Mouse (Mus musculus): ENCODE results near the gene Gprc5c. TPM values are rescaled to one million over a fixed set of nuclear protein-coding genes. Genes with fewer than 3 reads are reported as not detected.
"Not testable (repeated sequence)": the region's sequence is repeated elsewhere in the genome, so short reads cannot be mapped to it uniquely, and the experiment has no call there.

Gprc5c gene
- polyA plus RNA-seq, 1 experiment from 2014 or later = 8.5 TPM

GRCm38 (mm10) chr11:114896085-114896484, 45.1 kb downstream of the Gprc5c start:
- H3K27ac ChIP-seq (replicated peaks) = no peak overlapping the region

GRCm38 (mm10) chr11:114898026-114898425, 47.1 kb downstream of the Gprc5c start:
- no peak for ATAC-seq (ENCODE audit: low FRiP score, low read depth)
- 64% methylated on average over 1 of the region's 1 CpGs for WGBS
- H3K36me3 ChIP-seq = no peaks in the 10 kb centered on the region
- H3K4me2 ChIP-seq = no peak overlapping the region
- H3K27me3 ChIP-seq = no peaks in the 10 kb centered on the region
- no peak overlapping the region for H3K27ac ChIP-seq (replicated peaks)
- H3K4me3 ChIP-seq = no peak overlapping the region
- H3K9me3 ChIP-seq = no peaks in the 10 kb centered on the region
- H3K9ac ChIP-seq = no peak overlapping the region
- H3K4me1 ChIP-seq (replicated peaks) = no peaks in the 10 kb centered on the region

More at GRCm38 (mm10) chr11:114896085-114896484, 45.1 kb downstream of the Gprc5c start:
- no peak for ATAC-seq (ENCODE audit: low FRiP score, low read depth)
- Histone ChIP-seq H3K36me3 (no peaks in the 10 kb centered on the region), H3K9me3 (no peaks in the 10 kb centered on the region), H3K4me3 (no peak overlapping the region), H3K4me1 (replicated peaks) (no peaks in the 10 kb centered on the region), H3K9ac (no peak overlapping the region), H3K4me2 (no peak overlapping the region), H3K27me3 (no peaks in the 10 kb centered on the region)
- 81% methylated on average over 3 of the region's 3 CpGs for WGBS

GRCm38 (mm10) chr11:114903224-114903623, 52.3 kb downstream of the Gprc5c start:
- no peaks in the 10 kb centered on the region for H3K27me3 ChIP-seq
- WGBS = 95% methylated on average over 4 of the region's 4 CpGs
- no peak overlapping the region for H3K4me2 ChIP-seq
- H3K27ac ChIP-seq (replicated peaks) = no peak overlapping the region
- no peaks in the 10 kb centered on the region for H3K36me3 ChIP-seq
- no peaks in the 10 kb centered on the region for H3K4me1 ChIP-seq (replicated peaks)
- no peak for ATAC-seq (ENCODE audit: low FRiP score, low read depth)
- no peaks in the 10 kb centered on the region for H3K9me3 ChIP-seq
- no peak overlapping the region for H3K9ac ChIP-seq
- no peak overlapping the region for H3K4me3 ChIP-seq

GRCm38 (mm10) chr11:114907567-114907966, 56.6 kb downstream of the Gprc5c start:
- H3K4me2 ChIP-seq = no peak overlapping the region
- no peaks in the 10 kb centered on the region for H3K27me3 ChIP-seq
- no peak for ATAC-seq (ENCODE audit: low FRiP score, low read depth)
- no peaks in the 10 kb centered on the region for H3K9me3 ChIP-seq
- no peaks in the 10 kb centered on the region for H3K36me3 ChIP-seq
- no peak overlapping the region for H3K4me3 ChIP-seq
- no peak overlapping the region for H3K27ac ChIP-seq (replicated peaks)
- WGBS = 92% methylated on average over 4 of the region's 4 CpGs
- no peaks in the 10 kb centered on the region for H3K4me1 ChIP-seq (replicated peaks)
- H3K9ac ChIP-seq = no peak overlapping the region

- no peaks in the 10 kb centered on the region for H3K9me3 ChIP-seq
- no peak overlapping the region for H3K4me2 ChIP-seq
- no peaks in the 10 kb centered on the region for H3K27me3 ChIP-seq
- 55% methylated on average over 4 of the region's 4 CpGs for WGBS
- no peak overlapping the region for H3K27ac ChIP-seq (replicated peaks)
- no peak for ATAC-seq (ENCODE audit: low FRiP score, low read depth)
- no peak overlapping the region for H3K9ac ChIP-seq
- H3K36me3 ChIP-seq = no peaks in the 10 kb centered on the region
- no peak overlapping the region for H3K4me3 ChIP-seq
- H3K4me1 ChIP-seq (replicated peaks) = no peaks in the 10 kb centered on the region
These were observed 57.1 kb downstream of the Gprc5c start for GRCm38 (mm10) chr11:114908086-114908485.

GRCm38 (mm10) chr11:114909538-114909937, 58.6 kb downstream of the Gprc5c start:
- ATAC-seq (ENCODE audit: low FRiP score, low read depth); H3K36me3 ChIP-seq; H3K27ac ChIP-seq (replicated peaks); H3K4me2 ChIP-seq; H3K9me3 ChIP-seq; H3K27me3 ChIP-seq; H3K9ac ChIP-seq; H3K4me3 ChIP-seq; H3K4me1 ChIP-seq (replicated peaks): not testable (repeated sequence)
- 52% methylated on average over 3 of the region's 3 CpGs for WGBS

GRCm38 (mm10) chr11:114912847-114913246, 61.9 kb downstream of the Gprc5c start:
- H3K9me3 ChIP-seq = no peaks in the 10 kb centered on the region
- ATAC-seq (ENCODE audit: low FRiP score, low read depth) = no peak

GRCm38 (mm10) chr11:114914978-114915377, 64.0 kb downstream of the Gprc5c start:
- Histone ChIP-seq H3K27ac (replicated peaks) (no peak overlapping the region), H3K36me3 (no peaks in the 10 kb centered on the region), H3K4me3 (no peak overlapping the region), H3K27me3 (peaks cover 3% of the 10 kb centered on the region; the same call in 1 of the 2 replicates), H3K4me1 (replicated peaks) (no peaks in the 10 kb centered on the region), H3K9ac (no peak overlapping the region), H3K9me3 (no peaks in the 10 kb centered on the region), H3K4me2 (no peak overlapping the region)
- WGBS = 68% methylated on average over 7 of the region's 7 CpGs
- no peak for ATAC-seq (ENCODE audit: low FRiP score, low read depth)

More at GRCm38 (mm10) chr11:114912847-114913246, 61.9 kb downstream of the Gprc5c start:
- Histone ChIP-seq H3K36me3 (no peaks in the 10 kb centered on the region), H3K27me3 (peaks cover 3% of the 10 kb centered on the region; the same call in 1 of the 2 replicates), H3K4me3 (no peak overlapping the region), H3K4me1 (replicated peaks) (no peaks in the 10 kb centered on the region), H3K4me2 (no peak overlapping the region), H3K27ac (replicated peaks) (no peak overlapping the region), H3K9ac (no peak overlapping the region)
- 16% methylated on average over 9 of the region's 9 CpGs for WGBS

GRCm38 (mm10) chr11:114917120-114917519, 66.2 kb downstream of the Gprc5c start:
- Histone ChIP-seq H3K9ac (no peak overlapping the region), H3K4me3 (no peak overlapping the region), H3K36me3 (no peaks in the 10 kb centered on the region), H3K27ac (replicated peaks) (no peak overlapping the region), H3K4me2 (no peak overlapping the region), H3K4me1 (replicated peaks) (no peaks in the 10 kb centered on the region), H3K27me3 (peaks cover 3% of the 10 kb centered on the region; the same call in 1 of the 2 replicates), H3K9me3 (no peaks in the 10 kb centered on the region)
- 88% methylated on average over 6 of the region's 6 CpGs for WGBS
- no peak for ATAC-seq (ENCODE audit: low FRiP score, low read depth)

Other genes starting within 250 kb of the Gprc5c start
- 747 and 837 TPM in 2 replicates for gene Rpl38, start 182.6 kb upstream of the Gprc5c start, polyA plus RNA-seq (2015; fragmentation: Nextera tagmentation; extraction: Ambion mirVana)
- gene Ttyh2, start 175.7 kb upstream of the Gprc5c start, polyA plus RNA-seq (2015; fragmentation: Nextera tagmentation; extraction: Ambion mirVana) = 31.6 and 35.1 TPM in 2 replicates
- 2.5 and 3.1 TPM in 2 replicates for gene Dnaic2, start 123.7 kb upstream of the Gprc5c start, polyA plus RNA-seq (2015; fragmentation: Nextera tagmentation; extraction: Ambion mirVana)
- gene Kif19a, start 85.8 kb upstream of the Gprc5c start, polyA plus RNA-seq (2015; fragmentation: Nextera tagmentation; extraction: Ambion mirVana) = 0.51 and 0.93 TPM in 2 replicates
- gene Btbd17, start 55.2 kb upstream of the Gprc5c start, polyA plus RNA-seq (2015; fragmentation: Nextera tagmentation; extraction: Ambion mirVana) = 26.0 and 26.4 TPM in 2 replicates
- gene Gpr142, start 52.2 kb upstream of the Gprc5c start, polyA plus RNA-seq (2015; fragmentation: Nextera tagmentation; extraction: Ambion mirVana) = not detected in 2 replicates
- gene Cd300a, start 38.9 kb downstream of the Gprc5c start, polyA plus RNA-seq (2015; fragmentation: Nextera tagmentation; extraction: Ambion mirVana) = 1.4 and 1.7 TPM in 2 replicates
- 0.19 and 0.20 TPM in 2 replicates for gene Cd300lb, start 83.2 kb downstream of the Gprc5c start, polyA plus RNA-seq (2015; fragmentation: Nextera tagmentation; extraction: Ambion mirVana)
- not detected in 2 replicates for gene Cd300c, start 118.0 kb downstream of the Gprc5c start, polyA plus RNA-seq (2015; fragmentation: Nextera tagmentation; extraction: Ambion mirVana)
- gene Cd300ld, start 138.8 kb downstream of the Gprc5c start, polyA plus RNA-seq (2015; fragmentation: Nextera tagmentation; extraction: Ambion mirVana) = 0.20 TPM in 1 of 2 replicates, not detected in the other
- gene Cd300c2, start 150.7 kb downstream of the Gprc5c start, polyA plus RNA-seq (2015; fragmentation: Nextera tagmentation; extraction: Ambion mirVana) = 1.1 and 2.3 TPM in 2 replicates
- not detected in 2 replicates for gene Cd300ld2, start 165.0 kb downstream of the Gprc5c start, polyA plus RNA-seq (2015; fragmentation: Nextera tagmentation; extraction: Ambion mirVana)
- not detected in 2 replicates for gene Cd300ld4, start 175.9 kb downstream of the Gprc5c start, polyA plus RNA-seq (2015; fragmentation: Nextera tagmentation; extraction: Ambion mirVana)
- not detected in 2 replicates for gene Cd300ld5, start 186.6 kb downstream of the Gprc5c start, polyA plus RNA-seq (2015; fragmentation: Nextera tagmentation; extraction: Ambion mirVana)
- gene Cd300ld3, start 197.3 kb downstream of the Gprc5c start, polyA plus RNA-seq (2015; fragmentation: Nextera tagmentation; extraction: Ambion mirVana) = not detected in 2 replicates
- gene Cd300e, start 211.0 kb downstream of the Gprc5c start, polyA plus RNA-seq (2015; fragmentation: Nextera tagmentation; extraction: Ambion mirVana) = not detected in 2 replicates
- 0.62 and 0.77 TPM in 2 replicates for gene Rab37, start 240.3 kb downstream of the Gprc5c start, polyA plus RNA-seq (2015; fragmentation: Nextera tagmentation; extraction: Ambion mirVana)

Measured in hindbrain, embryonic 15.5 days (tissue).